Mouse (Mus musculus) CD4-positive naive resting alpha-beta T cell, adult 76 days (primary cell): Measurements from ENCODE around the gene Zfp358. TPM values are rescaled to one million over a fixed set of nuclear protein-coding genes. Genes with fewer than 3 reads are reported as not detected.

Experiments
- total RNA-seq: library from RNA; stranded (reverse); gene quantifications from one replicate; pipeline ENCODE4 v1.2.4, GENCODE M21; 2023

The Zfp358 gene
- total RNA-seq = 4.0 TPM

GRCm38 (mm10) chr8:3492901-3493844 is at the start of gene Zfp358:
Gene Zfp358, plus strand, starts transcription at chr8:3493138.

GRCm38 (mm10) chr8:3467006-3467885 is 25.7 kb upstream of the Zfp358 start, which contains the start of gene Pex11g:
Gene Pex11g, minus strand, starts transcription at chr8:3467680.

GRCm38 (mm10) chr8:3470562-3470961 is 22.4 kb upstream of the Zfp358 start, which contains the start of gene Tex45:
Gene Tex45, plus strand, starts transcription at chr8:3470862.

GRCm38 (mm10) chr8:3500235-3501090 is 7.5 kb downstream of the Zfp358 start, which contains the start of gene Mcoln1:
Gene Mcoln1, plus strand, starts transcription at chr8:3500457.

GRCm38 (mm10) chr8:3515260-3515671 is 22.3 kb downstream of the Zfp358 start, which contains the start of gene Pnpla6:
Gene Pnpla6, plus strand, starts transcription at chr8:3515384.

Other genes with a start within 250 kb of the Zfp358 start
- 52.8 TPM for gene Insr, start 213.5 kb upstream of the Zfp358 start, total RNA-seq
- 252 TPM for gene A430078G23Rik, start 139.7 kb upstream of the Zfp358 start, total RNA-seq
- gene Arhgef18, start 100.1 kb upstream of the Zfp358 start, total RNA-seq = 257 TPM
- 0.79 TPM for gene Pex11g, start 25.5 kb upstream of the Zfp358 start, total RNA-seq
- gene Tex45, start 22.3 kb upstream of the Zfp358 start, total RNA-seq = 13.0 TPM
- gene Mcoln1, start 7.3 kb downstream of the Zfp358 start, total RNA-seq = 68.8 TPM
- gene Pnpla6, start 22.2 kb downstream of the Zfp358 start, total RNA-seq = 46.8 TPM
- not detected for gene C330021F23Rik, start 74.9 kb downstream of the Zfp358 start, total RNA-seq
- not detected for gene Camsap3, start 94.2 kb downstream of the Zfp358 start, total RNA-seq
- 91.9 TPM for gene Xab2, start 128.2 kb downstream of the Zfp358 start, total RNA-seq
- 32.2 TPM for gene Pet100, start 128.4 kb downstream of the Zfp358 start, total RNA-seq
- gene Pcp2, start 132.4 kb downstream of the Zfp358 start, total RNA-seq = not detected
- gene Stxbp2, start 137.8 kb downstream of the Zfp358 start, total RNA-seq = 186 TPM
- not detected for gene Retn, start 162.6 kb downstream of the Zfp358 start, total RNA-seq
- 0.38 TPM for gene Mcemp1, start 172.6 kb downstream of the Zfp358 start, total RNA-seq
- not detected for gene Fcor, start 179.2 kb downstream of the Zfp358 start, total RNA-seq
- 14.5 TPM for gene Trappc5, start 183.2 kb downstream of the Zfp358 start, total RNA-seq
- 42.6 TPM for gene Fcer2a, start 201.0 kb downstream of the Zfp358 start, total RNA-seq
- gene Clec4g, start 227.5 kb downstream of the Zfp358 start, total RNA-seq = not detected